In genomic region chr14:11863286-11863685, GRCm38 (mm10) we compare ENCODE assay signal across 18 mouse cellular contexts.
A peak's percentile ranks its signal among the peaks of the same experiment; 100 is the strongest.
DNase-seq lines count a peak whose midpoint lies in the region; ATAC-seq and TF ChIP-seq lines count a peak whose summit lies in the region.
"Had no signal": no experiment of that assay in that cellular context is flagged by ENCODE, and none has a peak within 500 bp of the region (broad histone marks: within the 10 kb centered on the region; RNA-seq: fewer than 3 reads in every experiment).

No protein-coding gene starts in this region.

- WGBS in heart, embryonic 11.5 days (ENCODE audit: insufficient replicate concordance), result 58% methylated on average over 3 of the region's 3 CpGs

- H3K4me1 ChIP-seq in brown adipose tissue, adult 24 weeks (ENCODE audit: control insufficient read depth, insufficient read depth, insufficient read length, low read length), result peaks cover 41% of the 10 kb centered on the region
- peaks cover 20% of the 10 kb centered on the region for H3K4me1 ChIP-seq in heart, embryonic 11.5 days (ENCODE audit: control insufficient read depth, insufficient read depth, low read length)

- H3K9ac ChIP-seq in heart, embryonic 11.5 days (ENCODE audit: low read depth, low read length), result no peak overlapping the region
- H3K9ac ChIP-seq: embryonic facial prominence, embryonic 13.5 days; kidney, embryonic 15.5 days; neural tube, embryonic 13.5 days had no signal

- H3K27ac ChIP-seq in gastrocnemius, adult 2 months, result peak overlapping the region; percentile 87
- H3K27ac ChIP-seq in brown adipose tissue, adult 24 weeks (replicated peaks; ENCODE audit: low read depth, low read length), result peak overlapping the region; percentile 71
- H3K27ac ChIP-seq in heart, embryonic 11.5 days (ENCODE audit: low read depth, low read length), result peak overlapping the region; percentile 10
- H3K27ac ChIP-seq: embryonic facial prominence, embryonic 13.5 days; kidney, embryonic 15.5 days; limb, embryonic 10.5 days; neural tube, embryonic 13.5 days had no signal

- ATAC-seq in heart, embryonic 11.5 days (replicated peaks; ENCODE audit: insufficient number of reproducible peaks, low FRiP score, low TSS enrichment), result no peak

- H3K9me3 ChIP-seq in heart, embryonic 11.5 days (replicated peaks; ENCODE audit: control insufficient read depth, low read length), result no peaks in the 10 kb centered on the region
- H3K9me3 ChIP-seq: embryonic facial prominence, embryonic 13.5 days; kidney, embryonic 15.5 days; limb, embryonic 10.5 days; neural tube, embryonic 13.5 days had no signal

- H3K27me3 ChIP-seq in heart, embryonic 11.5 days (ENCODE audit: control insufficient read depth, insufficient read depth, low read length), result no peaks in the 10 kb centered on the region
- H3K27me3 ChIP-seq: embryonic facial prominence, embryonic 13.5 days; kidney, embryonic 15.5 days; neural tube, embryonic 13.5 days had no signal

- no peak overlapping the region for H3K4me2 ChIP-seq in heart, embryonic 11.5 days
- H3K4me2 ChIP-seq: embryonic facial prominence, embryonic 13.5 days; kidney, embryonic 15.5 days; liver, embryonic 11.5 days; neural tube, embryonic 13.5 days had no signal

- intact Hi-C loops in gastrocnemius, adult 2 months (cut with DNase I), result loop anchor here (2.0 to 10.0 kb wide), 2 partner anchors 196 to 272 kb away; no protein-coding TSS in a partner anchor
- intact Hi-C loops in heart, postnatal 25 days (cut with DNase I), result loop anchor here (10.0 kb wide), 1 partner anchor 308 kb away; the partner anchor contains the start of gene Ptprg

- TF ChIP-seq CTCF in gastrocnemius, adult 2 months (IDR thresholded peaks at IDR 0.05), result no peak

- H3K36me3 ChIP-seq in heart, embryonic 11.5 days (ENCODE audit: control insufficient read depth, insufficient read depth, low read length), result no peaks in the 10 kb centered on the region
- H3K36me3 ChIP-seq: embryonic facial prominence, embryonic 13.5 days; kidney, embryonic 15.5 days; limb, embryonic 10.5 days; neural tube, embryonic 13.5 days had no signal

- peak; percentile 50 for DNase-seq in gastrocnemius, adult 2 months
- DNase-seq in gastrocnemius, postnatal 10 days, result no peak
- peak; percentile 14 for DNase-seq in heart, postnatal 25 days (ENCODE audit: low spot score)
- no peak for DNase-seq in right cerebral cortex, postnatal 25 days
- no peak for DNase-seq in adrenal gland, postnatal 36 days
- DNase-seq: adrenal gland, adult 8-10 months; cerebellum, adult 2 months; lung, adult 2 months; lung, postnatal 36 days; right cerebral cortex, postnatal 4 days; thymus, postnatal 36 days had no signal

- H3K4me3 ChIP-seq in gastrocnemius, adult 2 months, result no peak overlapping the region
- no peak overlapping the region for H3K4me3 ChIP-seq in brown adipose tissue, adult 24 weeks (ENCODE audit: insufficient read depth, low read depth, low read length)
- H3K4me3 ChIP-seq in heart, embryonic 11.5 days (ENCODE audit: low read depth, low read length), result no peak overlapping the region
- H3K4me3 ChIP-seq: embryonic facial prominence, embryonic 13.5 days; kidney, embryonic 15.5 days; limb, embryonic 10.5 days; neural tube, embryonic 13.5 days had no signal

Comparison
In these comparisons a context has a peak if more than half of its experiments do, and no peak if none do; other contexts are left out.
1. DNase-seq: peak in gastrocnemius, adult 2 months (single experiment) and heart, postnatal 25 days (single experiment); none in gastrocnemius, postnatal 10 days (single experiment), right cerebral cortex, postnatal 25 days (single experiment) and adrenal gland, postnatal 36 days (0 of 2).
2. H3K27ac ChIP-seq: peak in every context shown above with its lines; median percentile 87 in gastrocnemius, adult 2 months; 71 in brown adipose tissue, adult 24 weeks; 10 in heart, embryonic 11.5 days.